Mouse (Mus musculus): ENCODE results near the gene Padi2. TPM values are rescaled to one million over a fixed set of nuclear protein-coding genes. Genes with fewer than 3 reads are reported as not detected.

Gene Padi2
- total and polyA plus RNA-seq, 2 experiments from 2014 or later = 3.0 to 5.3 TPM

- no peak for TF ChIP-seq CTCF (IDR thresholded peaks at IDR 0.05; ENCODE audit: low read depth)
- no peaks in the 10 kb centered on the region for H3K36me3 ChIP-seq (ENCODE audit: insufficient read depth, low read length)
- no peak overlapping the region for H3K4me2 ChIP-seq (ENCODE audit: low read depth, low read length)
- H3K27ac ChIP-seq = no peak overlapping the region
- H3K4me1 ChIP-seq (ENCODE audit: insufficient read depth, low read length) = 0 out of 2 replicates have a peak, but pooled peaks cover 3% of the 10 kb centered on the region
- H3K9ac ChIP-seq (replicated peaks; ENCODE audit: low read length) = no peak overlapping the region
- peaks cover 2% of the 10 kb centered on the region; the same call in 1 of the 2 replicates for H3K9me3 ChIP-seq (ENCODE audit: low read length)
- 62% methylated on average over 5 of the region's 5 CpGs for WGBS
- DNase-seq (ENCODE audit: low spot score) (no peak), ATAC-seq (no peak)
- H3K27me3 ChIP-seq (ENCODE audit: insufficient read depth, low read length) = no peaks in the 10 kb centered on the region
- no peak overlapping the region for H3K4me3 ChIP-seq (ENCODE audit: low read length)
Observed at GRCm38 (mm10) chr4:140872686-140872992, 33.5 kb upstream of the Padi2 start.

DNA sequence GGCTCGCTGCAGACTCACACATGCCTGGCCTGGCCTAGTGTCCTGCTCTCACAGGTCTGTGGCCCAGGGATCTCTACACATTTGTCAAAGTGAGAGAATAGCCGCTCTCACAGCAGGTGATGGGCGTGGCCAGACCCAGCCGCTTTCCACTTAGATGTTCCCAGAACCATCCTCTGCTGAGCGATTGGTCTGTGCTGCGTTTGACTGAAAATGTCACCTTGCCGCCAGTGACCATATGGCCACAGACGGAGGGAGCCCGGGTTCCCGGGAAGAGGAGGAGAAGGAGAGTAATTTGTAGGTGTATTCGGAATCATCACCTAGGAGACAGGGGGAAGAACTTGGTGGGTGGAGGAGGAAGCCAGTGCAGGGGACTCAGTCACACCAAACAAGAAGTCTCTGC, 33.1 kb upstream of the Padi2 start:
- Histone ChIP-seq H3K36me3 (ENCODE audit: insufficient read depth, low read length) (no peaks in the 10 kb centered on the region), H3K4me1 (ENCODE audit: insufficient read depth, low read length) (0 out of 2 replicates have a peak, but pooled peaks cover 4% of the 10 kb centered on the region), H3K27me3 (ENCODE audit: insufficient read depth, low read length) (no peaks in the 10 kb centered on the region), H3K27ac (no peak overlapping the region), H3K9me3 (ENCODE audit: low read length) (peaks cover 2% of the 10 kb centered on the region; the same call in 1 of the 2 replicates), H3K4me2 (ENCODE audit: low read depth, low read length) (no peak overlapping the region), H3K4me3 (ENCODE audit: low read length) (no peak overlapping the region), H3K9ac (replicated peaks; ENCODE audit: low read length) (no peak overlapping the region)
- DNase-seq (ENCODE audit: low spot score) (no peak), ATAC-seq (no peak)
- 66% methylated on average over 11 of the region's 11 CpGs for WGBS
- TF ChIP-seq CTCF (IDR thresholded peaks at IDR 0.05; ENCODE audit: low read depth) = no peak

DNA sequence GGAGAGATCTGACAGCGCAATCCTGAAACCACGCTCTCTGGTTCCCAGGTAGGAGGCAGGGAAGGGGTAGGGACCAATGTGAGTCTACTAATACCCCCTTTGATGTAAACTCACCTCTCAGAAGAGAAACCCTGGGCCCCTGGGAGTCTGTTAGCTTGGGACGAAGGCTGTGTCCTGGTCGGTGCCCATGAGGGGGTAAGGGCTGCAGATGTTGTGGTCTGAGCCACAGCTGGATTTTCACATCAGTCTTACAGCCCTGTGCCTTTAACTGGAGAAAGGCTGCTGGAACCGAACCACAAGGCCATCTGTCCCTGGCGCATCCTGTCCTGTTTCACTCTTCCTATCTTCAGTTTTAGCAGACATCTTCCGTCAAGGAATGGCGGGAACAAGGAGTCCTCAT, 30.0 kb upstream of the Padi2 start:
- no peak for DNase-seq (ENCODE audit: low spot score)
- Histone ChIP-seq H3K9ac (replicated peaks; ENCODE audit: low read length) (no peak overlapping the region), H3K36me3 (ENCODE audit: insufficient read depth, low read length) (no peaks in the 10 kb centered on the region), H3K4me2 (ENCODE audit: low read depth, low read length) (no peak overlapping the region), H3K9me3 (ENCODE audit: low read length) (peaks cover 2% of the 10 kb centered on the region; the same call in 1 of the 2 replicates), H3K27me3 (ENCODE audit: insufficient read depth, low read length) (no peaks in the 10 kb centered on the region), H3K27ac (no peak overlapping the region), H3K4me3 (ENCODE audit: low read length) (no peak overlapping the region), H3K4me1 (ENCODE audit: insufficient read depth, low read length) (0 out of 2 replicates have a peak, but pooled peaks cover 4% of the 10 kb centered on the region)
- 85% methylated on average over 8 of the region's 8 CpGs for WGBS
- no peak for ATAC-seq
- no peak for TF ChIP-seq CTCF (IDR thresholded peaks at IDR 0.05; ENCODE audit: low read depth)

GRCm38 (mm10) chr4:140876681-140877080, 29.5 kb upstream of the Padi2 start:
- WGBS = 72% methylated on average over 6 of the region's 6 CpGs
- no peak for DNase-seq (ENCODE audit: low spot score)

DNA sequence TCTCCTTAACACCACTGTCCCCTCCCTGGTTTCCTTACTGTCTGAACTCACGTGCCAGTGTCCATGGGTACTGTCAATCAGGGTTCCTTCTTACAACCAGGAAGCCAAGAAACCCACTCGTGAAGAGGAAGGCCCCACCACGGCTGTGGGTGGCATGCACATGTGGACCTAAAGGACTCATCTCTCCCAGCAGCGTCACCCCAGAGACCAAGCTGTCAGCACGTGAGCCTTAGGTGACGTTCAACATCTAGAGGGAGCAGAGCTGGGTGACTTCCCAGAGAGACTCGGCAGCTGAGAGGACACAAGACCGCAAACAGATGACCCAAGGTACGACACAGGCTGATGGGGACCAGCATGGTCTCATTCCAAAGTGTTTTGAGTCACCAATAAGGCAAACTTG, 28.7 kb upstream of the Padi2 start:
- H3K27ac ChIP-seq = no peak overlapping the region

More at GRCm38 (mm10) chr4:140876681-140877080, 29.5 kb upstream of the Padi2 start:
- TF ChIP-seq CTCF (IDR thresholded peaks at IDR 0.05; ENCODE audit: low read depth) = no peak
- Histone ChIP-seq H3K9ac (replicated peaks; ENCODE audit: low read length) (no peak overlapping the region), H3K4me1 (ENCODE audit: insufficient read depth, low read length) (0 out of 2 replicates have a peak, but pooled peaks cover 4% of the 10 kb centered on the region), H3K36me3 (ENCODE audit: insufficient read depth, low read length) (no peaks in the 10 kb centered on the region), H3K4me2 (ENCODE audit: low read depth, low read length) (no peak overlapping the region), H3K27ac (no peak overlapping the region), H3K4me3 (ENCODE audit: low read length) (no peak overlapping the region), H3K9me3 (ENCODE audit: low read length) (peaks cover 2% of the 10 kb centered on the region; the same call in 1 of the 2 replicates), H3K27me3 (ENCODE audit: insufficient read depth, low read length) (no peaks in the 10 kb centered on the region)
- ATAC-seq = no peak; the same call in 1 of the 2 replicates

GRCm38 (mm10) chr4:140878655-140879054, 27.5 kb upstream of the Padi2 start:
- Histone ChIP-seq H3K36me3 (ENCODE audit: insufficient read depth, low read length) (no peaks in the 10 kb centered on the region), H3K9ac (replicated peaks; ENCODE audit: low read length) (no peak overlapping the region), H3K4me3 (ENCODE audit: low read length) (no peak overlapping the region), H3K27me3 (ENCODE audit: insufficient read depth, low read length) (no peaks in the 10 kb centered on the region), H3K27ac (no peak overlapping the region), H3K9me3 (ENCODE audit: low read length) (peaks cover 2% of the 10 kb centered on the region; the same call in 1 of the 2 replicates), H3K4me2 (ENCODE audit: low read depth, low read length) (no peak overlapping the region), H3K4me1 (ENCODE audit: insufficient read depth, low read length) (0 out of 2 replicates have a peak, but pooled peaks cover 4% of the 10 kb centered on the region)
- WGBS = 91% methylated on average over 9 of the region's 9 CpGs
- TF ChIP-seq CTCF (IDR thresholded peaks at IDR 0.05; ENCODE audit: low read depth) = no peak
- DNase-seq (ENCODE audit: low spot score) = no peak
- no peak for ATAC-seq

More for the DNA sequence above, 28.7 kb upstream of the Padi2 start:
- peaks cover 2% of the 10 kb centered on the region; the same call in 1 of the 2 replicates for H3K9me3 ChIP-seq (ENCODE audit: low read length)
- no peaks in the 10 kb centered on the region for H3K27me3 ChIP-seq (ENCODE audit: insufficient read depth, low read length)
- H3K4me1 ChIP-seq (ENCODE audit: insufficient read depth, low read length) = 0 out of 2 replicates have a peak, but pooled peaks cover 4% of the 10 kb centered on the region
- no peak overlapping the region for H3K4me3 ChIP-seq (ENCODE audit: low read length)
- no peaks in the 10 kb centered on the region for H3K36me3 ChIP-seq (ENCODE audit: insufficient read depth, low read length)
- H3K4me2 ChIP-seq (ENCODE audit: low read depth, low read length) = no peak overlapping the region
- no peak for ATAC-seq
- WGBS = 58% methylated on average over 9 of the region's 9 CpGs
- DNase-seq (ENCODE audit: low spot score) = no peak
- no peak for TF ChIP-seq CTCF (IDR thresholded peaks at IDR 0.05; ENCODE audit: low read depth)
- no peak overlapping the region for H3K9ac ChIP-seq (replicated peaks; ENCODE audit: low read length)

DNA sequence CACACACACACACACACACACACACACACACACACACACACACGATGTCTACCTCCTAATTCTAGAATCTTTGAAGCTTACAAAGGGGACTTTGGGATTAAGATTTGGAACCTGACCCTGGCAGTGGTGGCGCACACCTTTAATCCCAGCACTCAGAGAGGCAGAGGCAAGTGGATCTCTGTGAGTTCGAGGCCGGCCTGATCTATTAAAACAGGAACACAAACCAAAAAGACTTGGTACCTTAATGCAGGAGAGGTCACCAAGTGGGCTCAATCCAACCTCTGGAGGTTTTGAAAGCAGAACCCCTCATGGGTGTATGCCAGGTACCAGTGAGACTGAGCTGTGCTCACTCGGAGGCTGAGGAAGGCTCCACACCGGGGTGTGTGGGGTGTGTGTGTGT, 27.0 kb upstream of the Padi2 start:
- WGBS = 97% methylated on average over 6 of the region's 6 CpGs
- no peaks in the 10 kb centered on the region for H3K27me3 ChIP-seq (ENCODE audit: insufficient read depth, low read length)
- H3K4me2 ChIP-seq (ENCODE audit: low read depth, low read length) = no peak overlapping the region
- no peak overlapping the region for H3K9ac ChIP-seq (replicated peaks; ENCODE audit: low read length)
- no peaks in the 10 kb centered on the region for H3K36me3 ChIP-seq (ENCODE audit: insufficient read depth, low read length)
- no peaks in the 10 kb centered on the region for H3K9me3 ChIP-seq (ENCODE audit: low read length)
- H3K27ac ChIP-seq = no peak overlapping the region
- DNase-seq (ENCODE audit: low spot score) (no peak), ATAC-seq (no peak)
- H3K4me3 ChIP-seq (ENCODE audit: low read length) = no peak overlapping the region
- TF ChIP-seq CTCF (IDR thresholded peaks at IDR 0.05; ENCODE audit: low read depth) = no peak
- H3K4me1 ChIP-seq (ENCODE audit: insufficient read depth, low read length) = 0 out of 2 replicates have a peak, but pooled peaks cover 4% of the 10 kb centered on the region

Measured in hindbrain, postnatal 0 days (tissue).